Mouse (Mus musculus): ENCODE measurements at regions not wholly inside any gene's neighbourhood (a gene's known extent, or its start where the extent isn't known, plus 50 kb on each side); places are given as distances from the start of the nearest gene placed in this dataset.

DNA sequence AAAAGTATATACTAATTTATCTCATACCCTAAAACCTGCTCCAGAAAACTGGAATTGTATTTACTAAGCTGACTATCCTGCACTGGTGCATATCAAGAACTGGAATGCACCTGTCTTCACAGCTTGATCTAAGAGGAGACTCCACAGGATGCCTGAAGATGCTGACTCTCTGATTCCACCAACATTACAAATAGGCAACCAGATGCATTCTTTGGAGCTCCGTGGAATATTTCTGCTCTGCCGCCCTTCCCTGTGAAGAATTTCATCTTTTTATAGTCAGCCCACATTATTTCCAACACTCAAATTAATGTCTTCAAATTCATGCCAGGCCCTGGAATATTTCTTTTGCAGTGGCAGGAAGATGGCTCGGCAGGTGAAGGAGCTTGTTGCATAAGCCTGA is 148.7 kb upstream of the Pou3f3 start:
- no peaks in the 10 kb centered on the region for H3K36me3 ChIP-seq (ENCODE audit: control insufficient read depth in 1 of 2, insufficient read depth in 2 of 2, low read length in 2 of 2)

GRCm38 (mm10) chr1:42557301-42557700 is 138.3 kb upstream of the Pou3f3 start:
- H3K9me3 ChIP-seq (replicated peaks; ENCODE audit: insufficient read depth, low read length) = no peaks in the 10 kb centered on the region
- DNase-seq (ENCODE audit: low read depth, low spot score) = no peak

More for the DNA sequence above, 148.7 kb upstream of the Pou3f3 start:
- no peaks in the 10 kb centered on the region for H3K79me2 ChIP-seq (ENCODE audit: control insufficient read depth, insufficient read depth, low read length, poor library complexity)
- H3K9ac ChIP-seq (ENCODE audit: control insufficient read depth, low read depth, low read length, poor library complexity, severe bottlenecking) = no peak overlapping the region
- H3K4me1 ChIP-seq (ENCODE audit: control insufficient read depth in 1 of 2, insufficient read depth in 2 of 2, low read length in 2 of 2) = no peaks in the 10 kb centered on the region
- no peak overlapping the region for H3K4me3 ChIP-seq (ENCODE audit: control insufficient read depth in 1 of 2, insufficient read depth in 1 of 2, low read depth in 2 of 2, low read length in 2 of 2)
- no peak for DNase-seq (ENCODE audit: low read depth, low spot score)
- H3K9me3 ChIP-seq (replicated peaks; ENCODE audit: insufficient read depth, low read length) = no peaks in the 10 kb centered on the region
- no peak for TF ChIP-seq POLR2AphosphoS2 (IDR thresholded peaks at IDR 0.05; ENCODE audit: low read length)
- no peak overlapping the region for H3K27ac ChIP-seq (ENCODE audit: control insufficient read depth, low read depth, low read length)
- H3K27me3 ChIP-seq (ENCODE audit: control insufficient read depth in 1 of 2, insufficient read depth in 2 of 2, low read length in 2 of 2) = no peaks in the 10 kb centered on the region

GRCm38 (mm10) chr1:42567640-42568039 is 127.9 kb upstream of the Pou3f3 start:
- H3K4me3 ChIP-seq (ENCODE audit: control insufficient read depth in 1 of 2, insufficient read depth in 1 of 2, low read depth in 2 of 2, low read length in 2 of 2) = no peak overlapping the region
- no peaks in the 10 kb centered on the region for H3K4me1 ChIP-seq (ENCODE audit: control insufficient read depth in 1 of 2, insufficient read depth in 2 of 2, low read length in 2 of 2)
- no peaks in the 10 kb centered on the region for H3K79me2 ChIP-seq (ENCODE audit: control insufficient read depth, insufficient read depth, low read length, poor library complexity)
- no peak for DNase-seq (ENCODE audit: low read depth, low spot score)
- no peak for TF ChIP-seq GABPA (IDR thresholded peaks at IDR 0.05; ENCODE audit: low read depth, low read length)
- no peak for TF ChIP-seq POLR2AphosphoS5 (IDR thresholded peaks at IDR 0.05; ENCODE audit: borderline replicate concordance, low read depth, low read length)
- no peak for TF ChIP-seq NRF1 (IDR thresholded peaks at IDR 0.05; ENCODE audit: insufficient read depth, low read depth, low read length, poor library complexity, severe bottlenecking)
- no peak for TF ChIP-seq MAZ (IDR thresholded peaks at IDR 0.05; ENCODE audit: low read depth, low read length)
- TF ChIP-seq ETS1 (IDR thresholded peaks at IDR 0.05; ENCODE audit: low read depth, low read length) = no peak
- no peak for TF ChIP-seq HCFC1 (IDR thresholded peaks at IDR 0.05; ENCODE audit: low read depth, low read length)
- TF ChIP-seq UBTF (IDR thresholded peaks at IDR 0.05; ENCODE audit: borderline replicate concordance, insufficient read depth, low read depth, low read length) = no peak
- TF ChIP-seq MAX (IDR thresholded peaks at IDR 0.05; ENCODE audit: low read length) = no peak
- no peak for TF ChIP-seq KAT2A (conservative IDR thresholded peaks at IDR 0.05; ENCODE audit: low read depth, low read length)
- TF ChIP-seq CHD2 (IDR thresholded peaks at IDR 0.05; ENCODE audit: low read length) = no peak
- TF ChIP-seq EP300 (IDR thresholded peaks at IDR 0.05; ENCODE audit: low read depth in 1 of 2, low read length in 2 of 2) = no peak
- no peak for TF ChIP-seq MEF2A (IDR thresholded peaks at IDR 0.05; ENCODE audit: extremely low read depth, insufficient replicate concordance, low read depth, low read length, poor library complexity, severe bottlenecking)
- TF ChIP-seq ZC3H11A (IDR thresholded peaks at IDR 0.05; ENCODE audit: low read depth, low read length) = no peak
- TF ChIP-seq MXI1 (IDR thresholded peaks at IDR 0.05; ENCODE audit: low read depth, low read length) = no peak
- TF ChIP-seq JUND (IDR thresholded peaks at IDR 0.05; ENCODE audit: low read depth, low read length) = no peak
- no peaks in the 10 kb centered on the region for H3K36me3 ChIP-seq (ENCODE audit: control insufficient read depth in 1 of 2, insufficient read depth in 2 of 2, low read length in 2 of 2)
- no peak overlapping the region for H3K27ac ChIP-seq (ENCODE audit: control insufficient read depth, low read depth, low read length)
- H3K27me3 ChIP-seq (ENCODE audit: control insufficient read depth in 1 of 2, insufficient read depth in 2 of 2, low read length in 2 of 2) = no peaks in the 10 kb centered on the region
- H3K9ac ChIP-seq (ENCODE audit: control insufficient read depth, low read depth, low read length, poor library complexity, severe bottlenecking) = no peak overlapping the region
- no peaks in the 10 kb centered on the region for H3K9me3 ChIP-seq (replicated peaks; ENCODE audit: insufficient read depth, low read length)

More at GRCm38 (mm10) chr1:42557301-42557700, 138.3 kb upstream of the Pou3f3 start:
- Histone ChIP-seq H3K27me3 (ENCODE audit: control insufficient read depth in 1 of 2, insufficient read depth in 2 of 2, low read length in 2 of 2) (no peaks in the 10 kb centered on the region), H3K4me1 (ENCODE audit: control insufficient read depth in 1 of 2, insufficient read depth in 2 of 2, low read length in 2 of 2) (no peaks in the 10 kb centered on the region), H3K4me3 (ENCODE audit: control insufficient read depth in 1 of 2, insufficient read depth in 1 of 2, low read depth in 2 of 2, low read length in 2 of 2) (no peak overlapping the region), H3K27ac (ENCODE audit: control insufficient read depth, low read depth, low read length) (no peak overlapping the region), H3K9ac (ENCODE audit: control insufficient read depth, low read depth, low read length, poor library complexity, severe bottlenecking) (no peak overlapping the region), H3K36me3 (ENCODE audit: control insufficient read depth in 1 of 2, insufficient read depth in 2 of 2, low read length in 2 of 2) (no peaks in the 10 kb centered on the region), H3K79me2 (ENCODE audit: control insufficient read depth, insufficient read depth, low read length, poor library complexity) (no peaks in the 10 kb centered on the region)
- no peak for TF ChIP-seq SMC3 (IDR thresholded peaks at IDR 0.05; ENCODE audit: low read depth, low read length)
- no peak for TF ChIP-seq MEF2A (IDR thresholded peaks at IDR 0.05; ENCODE audit: extremely low read depth, insufficient replicate concordance, low read depth, low read length, poor library complexity, severe bottlenecking)
- no peak for TF ChIP-seq EP300 (IDR thresholded peaks at IDR 0.05; ENCODE audit: low read depth in 1 of 2, low read length in 2 of 2)
- TF ChIP-seq KAT2A (conservative IDR thresholded peaks at IDR 0.05; ENCODE audit: low read depth, low read length) = no peak
- no peak for TF ChIP-seq MYC (IDR thresholded peaks at IDR 0.05; ENCODE audit: low read depth, low read length)
- no peak for TF ChIP-seq NELFE (IDR thresholded peaks at IDR 0.05; ENCODE audit: low read depth, low read length)
- TF ChIP-seq TCF12 (IDR thresholded peaks at IDR 0.05; ENCODE audit: low read depth, low read length) = no peak
- no peak for TF ChIP-seq MXI1 (IDR thresholded peaks at IDR 0.05; ENCODE audit: low read depth, low read length)
- TF ChIP-seq POLR2AphosphoS5 (IDR thresholded peaks at IDR 0.05; ENCODE audit: borderline replicate concordance, low read depth, low read length) = no peak
- no peak for TF ChIP-seq TAL1 (IDR thresholded peaks at IDR 0.05; ENCODE audit: low read length)
- TF ChIP-seq RCOR1 (IDR thresholded peaks at IDR 0.05; ENCODE audit: low read depth, low read length) = no peak
- TF ChIP-seq BHLHE40 (IDR thresholded peaks at IDR 0.05; ENCODE audit: borderline replicate concordance, low read depth, low read length) = no peak
- no peak for TF ChIP-seq CHD2 (IDR thresholded peaks at IDR 0.05; ENCODE audit: low read length)
- no peak for TF ChIP-seq SIN3A (IDR thresholded peaks at IDR 0.05; ENCODE audit: low read length)
- no peak for TF ChIP-seq POLR2AphosphoS2 (IDR thresholded peaks at IDR 0.05; ENCODE audit: low read length)
- no peak for TF ChIP-seq MAX (IDR thresholded peaks at IDR 0.05; ENCODE audit: low read length)
- no peak for TF ChIP-seq MAFK (IDR thresholded peaks at IDR 0.05; ENCODE audit: borderline replicate concordance, low read depth, low read length)
- no peak for TF ChIP-seq NRF1 (IDR thresholded peaks at IDR 0.05; ENCODE audit: insufficient read depth, low read depth, low read length, poor library complexity, severe bottlenecking)
- TF ChIP-seq GATA1 (IDR thresholded peaks at IDR 0.05; ENCODE audit: low read depth, low read length) = no peak

Measured in MEL (cell line).